Mouse (Mus musculus) right cerebral cortex, postnatal 10 days (tissue): Measurements from ENCODE around the gene As3mt.

Experiments used
- DNase-seq, 2 experiments: peaks; one replicate each; pipeline ENCODE4 v3.0.0; 2021; ENCODE audit warnings: low spot score in 2 of 2

As3mt gene

DNA sequence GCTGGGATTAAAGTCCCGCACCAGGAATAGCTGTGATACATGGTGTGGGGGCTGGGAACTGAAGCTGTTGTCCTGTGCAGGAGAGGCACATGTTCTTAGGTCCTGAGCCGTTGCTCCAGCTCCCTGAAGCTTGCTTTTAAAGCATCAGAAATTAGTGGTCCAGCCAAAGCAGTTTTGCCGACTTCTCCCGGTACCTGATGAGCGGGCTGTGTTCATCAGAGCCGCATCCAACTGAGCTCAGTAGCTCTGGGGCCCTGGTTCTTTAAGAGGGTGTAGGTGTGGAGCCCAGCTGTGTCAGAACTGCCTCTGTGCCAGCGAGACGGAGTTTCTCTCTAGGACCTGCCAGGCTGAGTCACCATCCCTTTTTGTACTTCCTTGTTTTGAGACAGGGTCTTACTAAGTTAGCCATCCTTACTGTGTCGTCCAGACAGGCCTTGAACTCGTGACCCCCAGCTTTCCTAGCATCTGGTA is 8.2 kb upstream of the As3mt start:
- DNase-seq = no peak

DNA sequence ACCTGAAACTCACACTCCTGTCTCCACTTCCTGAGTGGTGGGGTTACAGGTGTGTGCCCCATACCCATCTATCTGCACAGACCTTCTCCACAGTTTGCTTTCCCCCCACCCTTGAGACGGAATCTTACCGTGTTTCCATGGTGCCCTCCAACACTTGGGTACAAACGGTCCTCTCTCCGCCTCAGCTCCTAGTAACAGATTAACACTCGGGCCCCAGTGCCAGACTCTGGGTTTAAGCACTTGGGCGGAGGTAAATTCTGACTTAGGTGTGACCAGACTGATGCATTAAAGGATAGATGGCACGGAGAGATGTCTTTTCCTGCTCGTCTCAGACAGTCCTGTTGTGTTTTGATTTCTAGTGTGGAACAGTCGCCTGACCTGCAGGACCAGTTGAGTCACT is 6.1 kb upstream of the As3mt start:
- no peak for DNase-seq

GRCm38 (mm10) chr19:46705779-46706495 is 1.3 kb upstream of the As3mt start:
- DNase-seq = no peak

GRCm38 (mm10) chr19:46706540-46707295 is 540 bp upstream of the As3mt start:
- no peak for DNase-seq

- no peak for DNase-seq
These were observed 3.4 kb downstream of the As3mt start for GRCm38 (mm10) chr19:46710614-46711013.

DNA sequence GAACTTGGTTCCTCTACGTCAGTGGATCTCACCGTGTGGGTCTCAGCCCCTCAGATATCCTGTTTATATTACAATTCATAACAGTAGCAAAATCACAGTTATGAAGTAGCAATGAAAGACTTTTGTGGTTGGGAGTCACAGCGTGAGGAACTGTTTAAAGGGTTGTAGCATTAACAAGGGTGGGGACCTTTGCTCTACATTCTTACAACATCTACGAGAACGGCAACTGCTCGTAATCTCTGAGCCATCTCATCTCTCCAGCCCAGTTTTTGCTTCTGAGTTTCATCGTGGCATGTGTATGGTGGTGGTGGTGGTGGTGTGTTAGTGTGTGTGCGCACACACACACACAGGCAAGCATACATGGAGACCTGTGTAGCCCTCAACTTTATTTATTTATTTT is 7.0 kb downstream of the As3mt start:
- DNase-seq = no peak

- DNase-seq = no peak
These were observed 7.8 kb downstream of the As3mt start for GRCm38 (mm10) chr19:46715016-46715415.

GRCm38 (mm10) chr19:46718150-46718549 is 10.9 kb downstream of the As3mt start:
- DNase-seq = no peak

GRCm38 (mm10) chr19:46724411-46724810 is 17.2 kb downstream of the As3mt start:
- DNase-seq = no peak

DNA sequence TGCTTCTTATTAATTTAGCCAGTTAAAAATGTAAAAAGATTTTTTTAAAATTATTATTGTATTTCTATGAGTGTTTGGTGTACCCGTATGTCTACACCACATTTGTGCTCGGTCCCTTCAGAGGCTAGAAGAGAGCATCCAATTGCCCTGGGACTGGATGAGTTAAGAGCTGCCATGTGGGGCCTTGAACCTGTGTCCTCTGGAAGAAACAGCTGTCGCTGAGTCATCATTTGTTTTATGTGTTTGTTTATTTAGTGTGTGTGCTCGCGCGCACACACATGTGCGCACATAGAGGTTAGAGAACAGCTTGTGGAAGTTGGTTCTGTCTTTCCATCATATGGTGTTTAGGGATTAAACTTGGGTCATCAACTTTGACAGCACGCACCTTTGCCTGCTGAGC is 18.9 kb downstream of the As3mt start:
- DNase-seq = no peak

DNA sequence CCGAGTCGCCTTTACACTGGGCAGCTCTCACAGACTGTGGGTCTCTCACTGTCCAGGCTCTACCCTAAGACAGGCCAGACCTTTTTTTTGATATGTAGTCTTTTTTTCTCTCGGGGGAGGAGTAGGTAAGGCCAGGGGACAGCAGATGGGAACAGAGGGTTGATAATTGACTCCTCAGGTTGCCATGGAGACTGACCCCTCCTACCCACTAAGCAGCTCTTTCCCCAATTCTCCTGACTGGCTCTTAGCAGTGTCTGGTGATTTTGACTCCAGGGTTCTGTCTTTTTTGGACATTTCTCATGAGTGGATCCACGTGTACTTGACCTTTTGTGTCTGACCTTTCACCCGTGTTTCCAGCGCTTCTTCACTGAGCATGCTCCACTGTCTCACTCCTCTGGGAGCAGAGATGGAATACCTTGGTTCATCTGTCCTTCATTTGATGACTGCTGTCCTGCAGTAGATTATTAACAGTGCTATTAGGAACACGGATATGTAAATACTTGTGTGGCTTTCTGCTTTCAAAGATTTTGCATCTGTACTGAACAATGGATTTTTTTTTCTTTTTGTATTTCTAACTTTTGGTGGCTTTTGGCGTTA is 20.0 kb downstream of the As3mt start:
- no peak for DNase-seq

DNA sequence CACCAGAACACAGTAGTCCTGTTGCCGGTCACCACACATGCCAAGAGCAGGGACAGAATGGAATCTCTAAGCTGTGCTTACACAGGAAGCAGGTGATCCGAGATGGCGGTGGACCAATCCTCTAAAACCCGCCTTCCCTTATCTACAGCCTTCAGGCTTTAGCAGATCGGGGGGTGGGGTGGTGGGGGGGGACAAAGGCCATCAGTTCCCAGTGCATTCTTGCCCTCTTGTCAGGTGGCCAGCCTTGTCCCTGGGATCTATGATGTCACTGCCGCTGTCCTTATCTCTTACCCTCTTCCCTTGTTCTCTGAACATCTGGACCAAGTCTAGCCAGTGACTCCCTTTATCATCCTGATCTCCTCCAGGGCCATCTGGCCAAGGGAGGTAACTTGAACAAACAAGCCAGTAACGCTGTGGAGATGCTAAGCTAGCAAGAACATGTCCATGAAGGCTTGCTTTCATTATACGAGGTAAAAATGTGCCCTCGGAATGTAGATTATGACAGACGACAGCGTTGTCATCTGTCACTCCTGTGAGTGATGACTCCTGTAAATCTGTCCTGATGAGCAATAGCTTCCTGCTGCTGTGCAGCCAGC is 20.8 kb downstream of the As3mt start:
- DNase-seq = no peak

GRCm38 (mm10) chr19:46728909-46729308 is 21.7 kb downstream of the As3mt start:
- DNase-seq = no peak

- no peak for DNase-seq
These were observed 24.1 kb downstream of the As3mt start for GRCm38 (mm10) chr19:46731351-46731750.

DNA sequence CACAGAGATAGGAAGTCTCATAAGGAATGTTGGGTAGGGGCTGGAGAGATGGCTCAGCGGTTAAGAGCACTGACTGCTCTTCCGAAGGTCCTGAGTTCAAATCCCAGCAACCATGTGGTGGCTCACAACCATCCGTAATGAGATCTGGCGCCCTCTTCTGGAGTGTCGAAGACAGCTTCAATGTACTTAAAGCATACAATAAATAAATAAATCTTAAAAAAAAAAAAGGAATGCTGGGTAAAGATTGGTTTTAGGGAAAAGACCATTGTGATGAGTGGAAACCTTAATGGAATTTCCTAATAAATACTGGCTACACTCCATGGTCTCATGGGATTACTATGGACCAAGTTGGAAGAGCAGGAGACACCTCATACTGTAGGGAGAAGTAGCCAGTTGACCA is 25.4 kb downstream of the As3mt start:
- DNase-seq = peak in 1 of 2 experiments; percentile 17

DNA sequence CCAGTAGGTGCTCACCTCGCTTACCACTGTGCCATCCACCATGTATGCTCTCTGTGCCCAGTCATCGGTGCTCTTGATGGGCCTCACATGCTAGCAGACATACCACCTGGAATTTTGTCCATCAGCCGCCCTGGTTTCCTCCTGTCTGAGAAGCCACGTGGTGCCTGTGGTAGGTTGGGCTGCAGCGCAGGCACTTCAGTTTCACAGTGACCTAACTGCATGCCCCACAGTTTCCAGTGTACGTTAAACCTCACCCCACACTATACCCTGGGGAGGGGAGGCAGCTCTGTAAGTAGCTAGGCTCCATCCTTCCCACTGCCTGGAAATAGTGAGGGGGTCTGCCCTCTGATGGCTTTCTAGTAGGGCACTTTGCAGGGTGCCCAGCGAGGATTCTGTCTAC is 26.4 kb downstream of the As3mt start:
- peak in 1 of 2 experiments; percentile 13 for DNase-seq

GRCm38 (mm10) chr19:46735241-46735640 is 28.0 kb downstream of the As3mt start:
- peak in 1 of 2 experiments; percentile 11 for DNase-seq

- peak in 1 of 2 experiments; percentile 12 for DNase-seq
These were observed 29.8 kb downstream of the As3mt start for GRCm38 (mm10) chr19:46737106-46737505.

DNA sequence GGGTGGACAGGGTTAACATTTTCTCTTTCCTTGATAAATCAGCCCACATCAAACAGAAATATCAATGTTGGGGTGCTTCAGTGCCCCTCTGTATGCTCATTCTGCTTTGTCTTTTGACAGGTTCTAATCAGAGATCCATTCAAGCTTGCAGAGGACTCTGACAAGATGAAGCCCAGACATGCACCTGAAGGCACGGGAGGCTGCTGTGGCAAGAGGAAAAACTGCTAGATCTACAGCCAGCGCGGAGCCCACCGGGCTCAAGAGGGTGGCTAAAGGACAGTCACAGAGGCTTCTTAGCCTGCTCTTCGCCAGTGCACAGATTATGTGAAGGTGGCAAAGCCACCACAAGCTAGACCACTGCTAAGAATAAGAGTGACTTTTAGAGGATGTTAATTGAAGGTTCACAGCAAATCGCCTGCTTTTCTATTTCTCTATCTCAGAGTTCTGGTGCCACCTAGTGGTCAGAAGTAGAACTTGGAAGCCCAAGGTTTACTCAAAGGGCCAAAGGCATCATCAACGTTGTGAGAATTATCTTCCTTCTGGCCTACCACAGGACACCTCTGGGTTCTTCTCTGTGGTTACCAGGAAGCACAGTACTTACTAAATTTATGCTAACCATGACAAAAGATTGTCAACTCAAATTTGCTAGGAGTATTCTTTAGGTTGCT is 33.2 kb downstream of the As3mt start:
- peak; percentile 69 to 80 for DNase-seq

DNA sequence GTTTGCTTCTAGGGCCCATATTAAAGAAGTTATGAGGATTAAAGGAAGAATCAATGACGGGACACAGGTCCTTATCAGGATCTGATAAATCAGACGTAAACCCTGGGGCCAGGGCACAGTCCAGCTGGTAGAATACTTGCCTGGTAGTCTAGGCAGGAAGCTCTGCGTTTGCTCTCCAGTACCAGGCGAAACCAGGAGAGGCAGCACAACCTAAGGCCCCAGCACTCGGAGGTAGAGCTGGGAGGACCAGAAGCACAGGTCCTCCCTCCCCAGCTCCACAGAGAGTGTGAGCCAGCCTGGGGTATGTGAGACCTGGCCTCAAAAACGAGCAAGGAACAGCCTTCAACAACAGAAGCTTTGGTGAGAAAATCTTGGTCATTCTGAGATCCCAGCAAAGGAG is 34.3 kb downstream of the As3mt start:
- no peak for DNase-seq

DNA sequence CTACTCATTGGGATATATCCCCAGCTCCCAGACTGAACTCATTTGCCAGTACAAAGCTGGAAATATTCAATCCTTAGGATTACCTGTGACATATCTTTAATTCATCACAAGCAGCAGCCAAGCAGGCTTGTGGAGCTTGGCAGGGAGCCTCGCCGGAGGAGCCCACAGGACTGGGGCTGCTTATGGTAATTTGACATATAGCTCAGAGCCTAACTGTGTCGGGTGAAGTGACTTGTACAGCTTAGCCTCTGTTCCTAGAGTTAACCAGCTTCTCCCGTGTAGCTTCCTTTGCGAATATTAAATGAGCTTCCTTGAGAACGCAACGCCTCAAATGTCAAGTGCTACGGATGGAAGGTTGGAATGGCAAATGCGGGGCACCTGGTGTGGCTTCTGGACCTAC is 37.4 kb downstream of the As3mt start:
- no peak for DNase-seq

DNA sequence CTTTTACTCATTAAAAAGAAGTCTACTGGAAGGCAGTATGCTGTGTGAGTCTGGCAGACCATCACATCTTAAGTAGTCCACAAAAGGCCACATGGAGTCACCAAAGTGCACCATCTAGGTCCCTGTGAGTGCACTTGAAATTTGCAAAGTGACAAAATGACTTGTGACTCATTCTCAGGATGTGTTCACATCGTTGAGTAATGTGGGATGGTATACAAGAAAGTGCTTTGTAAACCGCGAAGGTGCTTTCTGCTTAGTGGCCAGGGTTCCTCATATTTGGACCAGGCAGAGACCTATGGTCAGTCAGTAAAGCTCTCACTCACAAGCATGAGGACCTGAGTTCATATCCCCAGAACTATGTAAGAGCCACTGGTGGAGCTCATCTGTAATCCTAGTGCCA is 40.5 kb downstream of the As3mt start:
- no peak for DNase-seq
